Mouse (Mus musculus) cerebellum, adult 2 months (tissue): Measurements from ENCODE around the gene Rhbdf2. TPM values are rescaled to one million over a fixed set of nuclear protein-coding genes. Genes with fewer than 3 reads are reported as not detected.

Experiments used
- DNase-seq, 2 experiments: peaks; one replicate each; pipeline ENCODE4 v3.0.0; 2021
- H3K27ac ChIP-seq: fragments of 200-500 bp; 2 replicates; pipeline ENCODE4 v1.5.1; 2012; ENCODE audit warnings: low read length, control low read depth, inconsistent platforms; ENCODE audit not compliant: insufficient read depth
- H3K27me3 ChIP-seq: fragments of 200-500 bp; 2 replicates; pipeline ENCODE4 v1.6.1; 2012; ENCODE audit warnings: inconsistent platforms, mild to moderate bottlenecking, low read length, moderate library complexity; ENCODE audit not compliant: control insufficient read depth, insufficient read depth
- H3K4me1 ChIP-seq: fragments of 200-500 bp; 2 replicates; pipeline ENCODE4 v1.6.1; 2011; ENCODE audit warnings: low read length; ENCODE audit not compliant: control insufficient read depth, insufficient read depth
- H3K4me3 ChIP-seq: fragments of 200-500 bp; replicated peaks from 2 replicates; pipeline ENCODE3; 2011; ENCODE audit warnings: mild to moderate bottlenecking, low read depth, low read length, control low read depth; ENCODE audit not compliant: insufficient read depth
- CTCF ChIP-seq: fragments of 200-500 bp; IDR thresholded peaks from 2 replicates; pipeline ENCODE4 v1.5.1; 2011; ENCODE audit warnings: low read depth, mild to moderate bottlenecking, control low read depth, low read length, moderate library complexity, borderline replicate concordance; ENCODE audit not compliant: insufficient read depth
- POLR2A ChIP-seq: fragments of 200-500 bp; IDR thresholded peaks from 2 replicates; pipeline ENCODE4 v1.6.1; 2011; ENCODE audit warnings: low read length, control low read depth, borderline replicate concordance; ENCODE audit not compliant: insufficient read depth
- WGBS: fragments of 180-500 bp; shearing (Covaris S2); methylation state at CpG from one replicate; pipeline ENCODE4 v1.1.7; 2018; 5-methylcytosine and 5-hydroxymethylcytosine counted together
- polyA plus RNA-seq: library from polyadenylated mRNA; depleted of rRNA; stranded (reverse); fragments of >200 nt; gene quantifications from 2 replicates; pipeline ENCODE4 v1.2.3, GENCODE M21; 2012

Gene Rhbdf2
- polyA plus RNA-seq, 1 experiment: 1.9 TPM

DNA sequence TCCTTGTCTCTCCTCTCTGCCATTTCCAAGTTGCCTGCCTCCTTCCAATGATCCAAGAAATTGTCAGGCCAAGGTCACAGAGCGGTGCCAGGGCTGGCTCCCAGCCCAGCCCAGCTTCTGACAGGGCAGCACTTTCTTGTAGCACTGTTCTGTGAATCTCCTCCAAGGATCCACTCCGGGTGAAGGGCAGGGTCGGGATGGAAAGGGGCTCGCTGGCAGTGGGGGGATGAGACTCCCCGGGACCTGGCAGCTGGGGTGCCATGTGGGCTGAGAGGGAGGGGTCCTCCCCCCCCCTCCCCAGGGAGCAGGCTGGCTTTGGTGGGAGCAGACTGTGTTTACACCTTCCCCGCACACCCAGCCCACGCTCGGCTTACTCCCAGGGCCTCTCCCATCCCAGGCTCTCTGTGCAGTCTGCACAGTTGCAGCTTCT is 35.1 kb upstream of the Rhbdf2 start:
- Histone ChIP-seq H3K4me3 (no peak overlapping the region), H3K27me3 (no peaks in the 10 kb centered on the region), H3K27ac (peak overlapping the region; percentile 88), H3K4me1 (peaks cover 41% of the 10 kb centered on the region)
- peak; percentile 64 to 70 for DNase-seq
- TF ChIP-seq CTCF: no peak
- no peak for TF ChIP-seq POLR2A
- WGBS: 5% methylated on average over 8 of the region's 8 CpGs

DNA sequence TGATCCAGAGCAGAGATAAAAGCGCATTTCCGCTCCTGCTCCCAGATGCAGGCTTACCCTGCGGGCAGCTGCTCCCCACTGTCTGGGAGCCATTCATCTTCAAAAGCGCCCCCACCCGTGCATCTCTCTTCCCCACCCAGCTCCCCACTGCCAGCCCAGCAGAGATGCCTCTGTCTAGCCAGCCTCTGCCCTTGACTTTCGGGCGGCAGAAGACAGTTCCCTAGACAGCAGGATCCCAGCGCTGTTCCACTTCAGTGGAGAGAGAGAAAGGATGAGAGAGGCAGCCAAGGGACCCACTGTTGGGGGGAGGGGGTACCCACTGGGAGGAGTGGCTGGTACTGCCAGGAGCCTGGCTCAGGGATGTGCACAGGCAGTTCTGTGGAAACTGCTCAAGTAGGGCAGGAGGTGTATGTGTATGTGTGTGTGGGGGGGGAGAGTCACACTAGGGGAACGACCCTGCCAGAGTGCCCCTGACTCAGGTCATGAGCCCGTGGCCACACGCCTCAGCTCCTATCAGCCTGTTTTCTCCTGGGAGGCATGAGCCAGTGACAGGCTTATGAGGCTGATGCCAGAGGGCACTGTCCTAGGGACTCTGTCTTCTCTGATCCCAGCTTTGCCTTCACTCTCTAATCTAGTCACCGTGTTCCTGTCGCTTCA is 34.6 kb upstream of the Rhbdf2 start:
- H3K4me1 ChIP-seq: peaks cover 44% of the 10 kb centered on the region
- no peaks in the 10 kb centered on the region for H3K27me3 ChIP-seq
- no peak for TF ChIP-seq POLR2A
- 15% methylated on average over 13 of the region's 13 CpGs for WGBS
- DNase-seq: peak in 1 of 2 experiments; percentile 56
- no peak overlapping the region for H3K4me3 ChIP-seq
- H3K27ac ChIP-seq: peak overlapping the region; percentile 88

DNA sequence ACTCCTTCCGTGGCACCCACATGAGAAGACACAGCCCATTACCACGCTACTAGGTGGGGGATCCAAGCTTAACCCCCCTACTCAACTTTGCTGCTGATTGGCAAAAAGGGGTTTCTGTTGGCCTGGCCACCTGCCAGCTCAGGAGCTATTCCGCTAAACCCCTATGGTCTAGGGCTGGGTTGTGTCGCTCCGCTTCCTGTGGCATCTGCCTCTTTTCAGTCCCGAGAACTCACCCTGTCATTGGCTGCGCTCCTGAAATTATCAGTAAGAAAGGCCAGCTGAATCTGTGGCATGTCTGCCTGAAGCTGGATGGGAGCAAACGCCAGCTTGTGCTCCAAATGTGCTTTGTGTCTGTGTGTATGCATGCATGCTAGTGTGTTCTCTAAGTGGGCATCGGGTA is 33.4 kb upstream of the Rhbdf2 start:
- WGBS: 26% methylated on average over 9 of the region's 9 CpGs
- H3K27ac ChIP-seq: no peak overlapping the region
- TF ChIP-seq POLR2A (no peak), CTCF (no peak)
- no peaks in the 10 kb centered on the region for H3K27me3 ChIP-seq
- peaks cover 52% of the 10 kb centered on the region for H3K4me1 ChIP-seq
- H3K4me3 ChIP-seq: no peak overlapping the region
- no peak for DNase-seq

DNA sequence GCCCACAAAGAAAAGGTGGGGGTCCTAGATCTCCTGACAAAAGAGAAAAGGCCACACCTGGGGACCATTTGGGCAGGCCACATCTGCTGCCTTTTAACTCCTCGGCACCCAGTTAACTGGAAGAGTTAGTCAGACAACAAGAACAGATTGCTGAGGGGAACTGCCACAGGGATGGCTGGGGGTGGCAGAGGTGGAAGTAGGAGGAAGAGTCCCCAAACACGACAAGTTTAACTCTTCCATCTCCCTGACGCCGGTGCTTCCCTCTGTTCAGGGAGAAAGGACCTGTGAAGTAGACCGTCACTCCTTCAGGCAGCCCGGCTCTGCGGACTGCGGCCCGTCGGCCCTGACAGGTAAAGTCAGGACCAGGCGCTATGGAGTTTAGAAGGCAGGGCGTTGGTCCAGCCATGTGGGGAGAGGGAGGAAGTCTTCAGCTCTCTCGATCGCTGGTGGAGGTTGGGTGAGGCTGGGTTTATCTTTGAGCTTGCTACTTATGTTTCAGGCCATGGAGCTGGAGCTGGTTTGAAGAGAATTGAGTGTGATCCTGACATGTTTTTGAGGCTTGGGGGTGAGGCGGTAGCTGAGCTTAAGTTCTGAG is 32.3 kb upstream of the Rhbdf2 start:
- Histone ChIP-seq H3K27ac (no peak overlapping the region), H3K27me3 (no peaks in the 10 kb centered on the region), H3K4me3 (no peak overlapping the region), H3K4me1 (peaks cover 61% of the 10 kb centered on the region)
- 87% methylated on average over 15 of the region's 15 CpGs for WGBS
- TF ChIP-seq POLR2A (no peak), CTCF (no peak)
- DNase-seq: no peak

DNA sequence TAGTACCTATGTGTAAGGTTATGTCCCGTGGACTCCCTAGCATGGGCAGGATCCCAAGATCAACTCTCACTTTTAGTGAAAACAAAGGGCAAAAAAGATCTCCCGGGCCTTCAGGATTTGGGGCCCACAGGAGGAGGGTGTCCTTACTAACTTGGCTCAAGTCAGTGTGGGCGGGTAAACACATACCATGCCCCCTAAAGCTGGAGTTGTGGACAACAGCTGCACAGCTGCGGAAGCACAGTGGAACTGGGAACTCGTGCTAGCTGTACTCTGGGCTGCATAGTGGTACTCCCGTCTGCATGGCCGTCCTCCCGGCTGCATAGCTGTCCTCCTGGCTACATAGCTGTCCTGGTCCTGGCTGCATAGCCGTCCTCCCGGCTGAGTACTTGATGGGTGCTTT is 31.4 kb upstream of the Rhbdf2 start:
- Histone ChIP-seq H3K4me1 (peaks cover 59% of the 10 kb centered on the region), H3K27me3 (no peaks in the 10 kb centered on the region), H3K4me3 (no peak overlapping the region), H3K27ac (no peak overlapping the region)
- DNase-seq: peak in 1 of 2 experiments; percentile 49
- WGBS: 52% methylated on average over 10 of the region's 10 CpGs
- TF ChIP-seq POLR2A: no peak
- TF ChIP-seq CTCF: no peak

DNA sequence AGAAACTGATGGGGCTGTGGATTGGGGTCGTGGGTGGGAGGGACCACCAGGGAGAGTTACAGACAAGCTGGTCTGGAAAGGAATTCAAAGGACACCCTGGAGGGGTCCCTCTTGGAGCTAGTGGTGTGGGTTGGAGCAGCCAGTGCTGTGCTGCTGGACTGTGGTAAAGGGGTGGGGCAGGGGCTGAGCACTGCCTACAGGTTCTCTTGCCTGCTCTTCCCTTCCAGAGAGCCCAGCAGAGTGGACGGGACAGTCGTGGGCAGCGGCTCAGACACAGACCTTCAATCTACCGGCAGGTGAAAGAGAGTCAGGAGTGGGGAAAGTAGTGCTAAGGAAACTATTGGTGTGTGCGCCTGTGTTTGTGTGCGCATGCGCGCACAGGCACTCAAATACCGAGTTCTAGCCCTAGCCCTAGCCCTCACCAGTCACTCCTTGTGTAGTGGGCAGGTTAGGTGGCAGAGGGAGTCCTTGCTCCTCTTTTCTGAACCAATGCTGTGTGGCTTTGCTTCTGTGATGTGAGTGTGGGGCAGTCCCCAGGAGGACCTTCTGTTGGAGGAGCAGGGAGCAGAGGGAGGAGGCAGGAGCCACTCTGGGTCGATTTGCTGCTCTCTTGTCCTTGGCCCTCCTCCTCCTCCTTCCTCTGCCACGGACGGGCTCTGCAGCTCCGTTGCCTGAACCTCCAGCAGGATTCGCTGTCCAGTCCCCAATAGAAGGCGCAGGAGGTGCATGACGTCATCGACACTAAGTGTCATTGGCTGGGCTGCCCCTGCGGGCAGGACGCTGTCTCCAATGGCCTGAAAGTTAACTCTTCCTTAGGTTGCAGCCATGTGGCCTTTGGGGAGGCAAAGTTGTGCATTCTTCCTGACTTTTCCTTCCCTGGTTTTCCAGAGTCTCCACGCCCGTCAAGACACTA is 30.7 kb upstream of the Rhbdf2 start:
- no peaks in the 10 kb centered on the region for H3K27me3 ChIP-seq
- DNase-seq: peak; percentile 92 to 98
- TF ChIP-seq CTCF (peak; percentile 8; the same call in 1 of the 2 replicates), POLR2A (peak; percentile 89)
- H3K4me3 ChIP-seq: peak overlapping the region; percentile 46
- peak overlapping the region; percentile 48 for H3K27ac ChIP-seq
- peaks cover 56% of the 10 kb centered on the region for H3K4me1 ChIP-seq
- WGBS: 11% methylated on average over 22 of the region's 22 CpGs

DNA sequence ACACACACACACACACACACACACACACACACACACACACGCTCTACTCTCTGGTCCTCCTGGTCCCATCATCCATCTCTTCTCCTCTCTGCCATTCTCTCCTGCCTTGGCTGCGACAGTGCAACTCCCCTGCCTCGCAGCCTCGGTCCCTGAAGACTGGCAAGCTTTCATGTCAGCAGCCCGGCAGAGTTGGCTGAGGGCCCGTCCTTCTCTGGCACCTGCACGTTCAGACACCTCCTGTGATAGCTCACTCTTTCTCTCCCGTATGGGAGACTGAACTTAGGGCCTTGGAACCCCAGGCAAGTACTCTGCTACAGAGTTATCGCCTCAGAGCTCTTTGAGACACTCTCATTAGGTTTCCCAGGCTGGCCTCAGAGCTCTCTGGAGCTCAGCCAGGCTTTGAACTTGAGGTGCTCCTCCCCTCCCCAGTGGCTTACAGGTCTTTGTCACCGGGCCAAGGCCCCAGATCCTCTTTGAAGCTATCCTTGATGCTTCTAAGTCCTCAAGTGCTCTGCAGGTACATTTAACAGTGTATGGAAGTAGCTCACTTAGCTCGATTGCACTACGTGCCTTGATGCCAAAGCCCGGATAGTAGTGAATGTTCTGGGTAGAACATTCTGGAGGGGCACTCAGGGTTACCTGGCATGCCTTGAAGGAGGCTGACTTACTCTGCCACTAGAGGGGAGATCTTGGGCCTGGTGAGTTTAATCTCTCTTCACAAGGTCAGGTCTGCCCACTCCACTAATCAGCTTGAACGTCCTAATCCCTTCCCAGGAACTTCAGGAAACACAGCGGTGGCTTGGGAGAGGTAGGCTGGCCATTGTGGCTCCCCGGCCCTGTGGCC is 29.8 kb upstream of the Rhbdf2 start:
- peak overlapping the region; percentile 40 for H3K27ac ChIP-seq
- no peaks in the 10 kb centered on the region for H3K27me3 ChIP-seq
- DNase-seq: peak; percentile 84 to 89
- TF ChIP-seq POLR2A: no peak
- no peak for TF ChIP-seq CTCF
- WGBS: 17% methylated on average over 16 of the region's 16 CpGs
- H3K4me3 ChIP-seq: peak overlapping the region; percentile 0
- peaks cover 55% of the 10 kb centered on the region for H3K4me1 ChIP-seq
